Mouse (Mus musculus) left cerebral cortex, adult 8-10 months (tissue): ENCODE data around the gene Stpg4. TPM values are rescaled to one million over a fixed set of nuclear protein-coding genes. Genes with fewer than 3 reads are reported as not detected.
A peak's percentile ranks its signal among the peaks of the same experiment; 100 is the strongest.

ENCODE experiments used
- DNase-seq, 2 experiments: peaks; one replicate each; pipeline ENCODE4 v3.0.0; 2022; ENCODE audit warnings: low spot score in 2 of 2
- total RNA-seq, 4 experiments: library from RNA; stranded (reverse); gene quantifications; 2 replicates each; pipeline ENCODE4 v1.2.4; 2022

Stpg4 gene
- total RNA-seq, 4 experiments from 2014 or later: not detected

- peak; percentile 49 to 86 for DNase-seq
Measured at GRCm38 (mm10) chr17:87378354-87379159, 49.0 kb downstream of the Stpg4 start.

GRCm38 (mm10) chr17:87377536-87377935 lies 50.0 kb downstream of the Stpg4 start:
- peak; percentile 36 to 83 for DNase-seq

GRCm38 (mm10) chr17:87376831-87377471 lies 50.6 kb downstream of the Stpg4 start:
- DNase-seq: no peak

GRCm38 (mm10) chr17:87375941-87376511 lies 51.5 kb downstream of the Stpg4 start:
- DNase-seq: no peak

- DNase-seq: no peak
Measured at GRCm38 (mm10) chr17:87373327-87373726, 54.2 kb downstream of the Stpg4 start.

- DNase-seq: peak in 1 of 2 experiments; percentile 80
Measured at GRCm38 (mm10) chr17:87372189-87372588, 55.4 kb downstream of the Stpg4 start.

- DNase-seq: peak; percentile 40 to 90
Measured at GRCm38 (mm10) chr17:87369270-87369759, 58.2 kb downstream of the Stpg4 start.

- DNase-seq: no peak
Measured at GRCm38 (mm10) chr17:87368481-87368880, 59.1 kb downstream of the Stpg4 start.

GRCm38 (mm10) chr17:87367640-87368039 lies 59.9 kb downstream of the Stpg4 start:
- DNase-seq: peak in 1 of 2 experiments; percentile 81

- no peak for DNase-seq
Measured at GRCm38 (mm10) chr17:87367228-87367627, 60.3 kb downstream of the Stpg4 start.

- DNase-seq: no peak
Measured at GRCm38 (mm10) chr17:87366520-87366919, 61.0 kb downstream of the Stpg4 start.

GRCm38 (mm10) chr17:87365268-87365667 lies 62.3 kb downstream of the Stpg4 start:
- DNase-seq: no peak

GRCm38 (mm10) chr17:87364108-87364507 lies 63.4 kb downstream of the Stpg4 start:
- DNase-seq: no peak

GRCm38 (mm10) chr17:87361132-87361531 lies 66.4 kb downstream of the Stpg4 start:
- peak in 1 of 2 experiments; percentile 70 for DNase-seq

- no peak for DNase-seq
Measured at GRCm38 (mm10) chr17:87357506-87357905, 70.0 kb downstream of the Stpg4 start.

- no peak for DNase-seq
Measured at GRCm38 (mm10) chr17:87356261-87356660, 71.3 kb downstream of the Stpg4 start.

GRCm38 (mm10) chr17:87355456-87355855 lies 72.1 kb downstream of the Stpg4 start:
- no peak for DNase-seq

GRCm38 (mm10) chr17:87353745-87354320 lies 73.7 kb downstream of the Stpg4 start:
- no peak for DNase-seq

- no peak for DNase-seq
Measured at GRCm38 (mm10) chr17:87352898-87353225, 74.7 kb downstream of the Stpg4 start.

- DNase-seq: no peak
Measured at GRCm38 (mm10) chr17:87352106-87352897, 75.2 kb downstream of the Stpg4 start.
